In genomic region chr12:108003928-108004327, GRCm38 (mm10) we compare ENCODE assay signal across 8 mouse cellular contexts. TPM values are rescaled to one million over a fixed set of nuclear protein-coding genes. Genes with fewer than 3 reads are reported as not detected.
DNase-seq lines count a peak whose midpoint lies in the region; ATAC-seq lines count a peak whose summit lies in the region.

No protein-coding gene starts in this region.

- H3K27me3 ChIP-seq in embryonic facial prominence, embryonic 12.5 days, result 0 out of 2 replicates have a peak, but pooled peaks cover 5% of the 10 kb centered on the region
- H3K27me3 ChIP-seq in liver, embryonic 15.5 days, result peaks cover 96% of the 10 kb centered on the region
- no peaks in the 10 kb centered on the region for H3K27me3 ChIP-seq in neural tube, embryonic 14.5 days (ENCODE audit: control insufficient read depth, insufficient read depth, low read length)

- intact Hi-C loops in heart, postnatal 25 days (cut with DNase I), result no loop called here
- intact Hi-C loops in heart, postnatal 10 days (cut with DNase I), result no loop called here

- H3K4me2 ChIP-seq in embryonic facial prominence, embryonic 12.5 days (replicated peaks), result peak overlapping the region; percentile 66
- H3K4me2 ChIP-seq in liver, embryonic 15.5 days, result peak overlapping the region; percentile 58
- H3K4me2 ChIP-seq in neural tube, embryonic 14.5 days (ENCODE audit: low read depth, low read length), result peak overlapping the region; percentile 81

- DNase-seq in heart, adult 18-20 months, result peak; percentile 24 to 32
- no peak for DNase-seq in heart, postnatal 25 days (ENCODE audit: low spot score)
- peak; percentile 72 to 80 for DNase-seq in heart, postnatal 10 days
- DNase-seq in large intestine, adult 2 months (ENCODE audit: low read depth, low spot score), result peak; percentile 69
- peak; percentile 93 for DNase-seq in thymus, postnatal 25 days

- peak overlapping the region; percentile 98 for H3K9ac ChIP-seq in embryonic facial prominence, embryonic 12.5 days
- no peak overlapping the region for H3K9ac ChIP-seq in liver, embryonic 15.5 days
- H3K9ac ChIP-seq in neural tube, embryonic 14.5 days (replicated peaks; ENCODE audit: low read depth, low read length), result peak overlapping the region; percentile 94

- no peaks in the 10 kb centered on the region for H3K36me3 ChIP-seq in embryonic facial prominence, embryonic 12.5 days
- H3K36me3 ChIP-seq in liver, embryonic 15.5 days (replicated peaks), result no peaks in the 10 kb centered on the region
- no peaks in the 10 kb centered on the region for H3K36me3 ChIP-seq in neural tube, embryonic 14.5 days (ENCODE audit: control insufficient read depth, insufficient read depth, low read length)

- under 1% methylated on average over 35 of the region's 35 CpGs for WGBS in embryonic facial prominence, embryonic 12.5 days
- WGBS in large intestine, adult 2 months, result under 1% methylated on average over 35 of the region's 35 CpGs
- WGBS in liver, embryonic 15.5 days (ENCODE audit: insufficient replicate concordance), result 1% methylated on average over 35 of the region's 35 CpGs
- 0% methylated on average over 35 of the region's 35 CpGs for WGBS in neural tube, embryonic 14.5 days

- peaks cover 36% of the 10 kb centered on the region for H3K4me1 ChIP-seq in embryonic facial prominence, embryonic 12.5 days
- peaks cover 5% of the 10 kb centered on the region; the same call in 1 of the 2 replicates for H3K4me1 ChIP-seq in liver, embryonic 15.5 days (replicated peaks)
- H3K4me1 ChIP-seq in neural tube, embryonic 14.5 days (ENCODE audit: control insufficient read depth, insufficient read depth, low read length), result peaks cover 10% of the 10 kb centered on the region; the same call in 1 of the 2 replicates

- peak; percentile 65 for ATAC-seq in embryonic facial prominence, embryonic 12.5 days (ENCODE audit: insufficient number of reproducible peaks, insufficient read depth, low FRiP score, low TSS enrichment)
- no peak for ATAC-seq in liver, embryonic 15.5 days (ENCODE audit: insufficient read depth)
- peak; percentile 78 for ATAC-seq in neural tube, embryonic 14.5 days (ENCODE audit: low read depth)

- no peaks in the 10 kb centered on the region for H3K9me3 ChIP-seq in embryonic facial prominence, embryonic 12.5 days
- H3K9me3 ChIP-seq in liver, embryonic 15.5 days (replicated peaks), result no peaks in the 10 kb centered on the region
- no peaks in the 10 kb centered on the region for H3K9me3 ChIP-seq in neural tube, embryonic 14.5 days (ENCODE audit: control insufficient read depth, low read length)

- peak overlapping the region; percentile 99 for H3K27ac ChIP-seq in embryonic facial prominence, embryonic 12.5 days
- no peak overlapping the region for H3K27ac ChIP-seq in liver, embryonic 15.5 days (replicated peaks)
- peak overlapping the region; percentile 96 for H3K27ac ChIP-seq in neural tube, embryonic 14.5 days (ENCODE audit: low read depth, low read length)

- H3K4me3 ChIP-seq in embryonic facial prominence, embryonic 12.5 days, result peak overlapping the region; percentile 94
- peak overlapping the region; percentile 38 for H3K4me3 ChIP-seq in liver, embryonic 15.5 days (replicated peaks)
- peak overlapping the region; percentile 81 for H3K4me3 ChIP-seq in neural tube, embryonic 14.5 days (ENCODE audit: low read depth, low read length)

RNA-seq across cellular contexts. Expression of gene Bcl11b, which starts 0.5 kb away (rescaled TPM):
- total RNA-seq in heart, adult 18-20 months (2021), result 1 to 10 TPM in 1 of 2 experiments, under 1 TPM in 1; 0.69 to 1.1 TPM
- total RNA-seq in heart, postnatal 25 days (2021), result 1 to 10 TPM; 1.1 to 1.6 TPM
- polyA plus RNA-seq in embryonic facial prominence, embryonic 12.5 days (2016; fragmentation: Nextera tagmentation; extraction: Ambion mirVana), result 39.4 and 41.5 TPM in 2 replicates
- total RNA-seq in heart, postnatal 10 days (2021), result 1 to 10 TPM; 1.6 to 1.8 TPM
- 6.4 and 14.1 TPM in 2 replicates for polyA plus RNA-seq in large intestine, adult 2 months (2012; rRNA removed)
- 0.05 and 0.10 TPM in 2 replicates for polyA plus RNA-seq in liver, embryonic 15.5 days (2015; fragmentation: Nextera tagmentation; extraction: Ambion mirVana)
- 38.0 and 38.2 TPM in 2 replicates for polyA plus RNA-seq in neural tube, embryonic 14.5 days (2014; fragmentation: Nextera tagmentation; extraction: Ambion mirVana)

Comparison
In these comparisons a context has a peak if more than half of its experiments do, and no peak if none do; other contexts are left out.
1. H3K4me3 ChIP-seq: peak in every context shown above with its lines; median percentile 94 in embryonic facial prominence, embryonic 12.5 days; 81 in neural tube, embryonic 14.5 days; 38 in liver, embryonic 15.5 days.